Mouse (Mus musculus) thymus, postnatal 14 days (tissue): ENCODE results near the gene Snx15.

ENCODE experiments used
- DNase-seq: peaks from one replicate; pipeline ENCODE4 v3.0.0; 2021

The Snx15 gene

GRCm38 (mm10) chr19:6069851-6070250 lies 58.3 kb downstream of the Snx15 start:
- DNase-seq = no peak
